Mouse (Mus musculus) spleen, postnatal 14 days (tissue): ENCODE data around the gene Banf2.

Source experiments
- DNase-seq, 2 experiments: peaks; one replicate each; pipeline ENCODE4 v3.0.0; 2021 to 2022; ENCODE audit warnings: low spot score in 2 of 2

Banf2 gene

DNA sequence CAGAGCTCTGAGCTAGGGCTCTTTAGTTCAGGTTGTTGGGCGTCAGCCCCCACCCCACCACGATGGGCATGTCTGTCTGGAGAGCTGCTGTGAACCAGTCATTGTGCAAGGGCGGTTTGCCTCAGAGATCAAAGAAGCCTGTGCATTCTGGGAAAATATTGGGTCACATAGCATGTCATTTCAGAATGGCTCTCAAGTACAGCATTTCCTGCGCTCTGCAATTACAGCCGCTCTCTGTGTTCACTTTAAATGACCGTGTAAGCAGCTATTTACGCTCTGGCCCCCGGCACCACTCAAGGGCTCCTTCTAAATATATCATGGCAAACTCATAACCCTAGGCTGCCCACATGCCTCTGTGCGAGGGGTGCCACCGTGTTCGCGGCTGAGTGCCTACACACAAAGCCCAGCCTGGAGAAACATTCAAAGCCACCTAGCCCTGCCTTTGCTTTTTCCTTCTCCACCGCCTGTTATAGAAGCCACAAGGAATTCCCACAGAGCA, 68.7 kb downstream of the Banf2 start:
- no peak for DNase-seq

DNA sequence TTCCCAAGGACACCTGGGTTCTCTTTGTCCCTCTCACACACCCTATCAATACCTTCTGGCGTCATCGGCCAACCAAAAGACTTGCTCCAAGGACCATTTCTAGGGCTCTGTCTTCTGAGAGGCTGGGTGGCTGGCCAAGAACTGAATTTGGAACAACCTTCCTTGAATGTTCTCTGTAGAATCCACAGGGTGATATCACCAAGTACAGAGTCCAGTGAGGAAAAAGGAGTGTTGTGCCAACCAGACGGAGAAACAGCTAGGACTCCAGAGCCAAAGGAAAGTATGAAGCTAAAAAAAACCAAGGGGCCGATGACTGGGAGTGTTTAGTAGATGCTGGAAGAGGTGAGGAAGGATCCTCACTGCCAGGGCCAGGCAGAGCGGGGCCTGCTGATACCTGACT, 74.5 kb downstream of the Banf2 start:
- DNase-seq = no peak

DNA sequence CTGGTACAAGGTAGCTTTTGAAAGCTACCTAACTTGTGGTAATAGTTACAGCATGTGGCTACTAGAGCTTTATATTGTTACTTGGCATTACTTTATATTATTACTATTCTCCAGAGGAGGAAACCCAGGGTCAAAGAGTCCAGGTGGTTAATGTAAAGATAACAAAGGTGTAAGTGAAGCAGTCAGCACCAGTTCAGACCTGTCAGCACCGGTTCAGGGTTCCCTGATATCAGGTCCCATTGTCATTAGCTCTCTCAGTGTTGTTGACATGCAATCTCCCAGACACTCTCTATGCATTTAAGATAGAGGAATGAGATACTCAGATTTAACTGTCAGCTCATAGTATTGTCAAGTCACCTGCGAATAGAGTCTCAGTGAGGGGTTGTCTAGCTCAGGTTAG, 75.0 kb downstream of the Banf2 start:
- no peak for DNase-seq

DNA sequence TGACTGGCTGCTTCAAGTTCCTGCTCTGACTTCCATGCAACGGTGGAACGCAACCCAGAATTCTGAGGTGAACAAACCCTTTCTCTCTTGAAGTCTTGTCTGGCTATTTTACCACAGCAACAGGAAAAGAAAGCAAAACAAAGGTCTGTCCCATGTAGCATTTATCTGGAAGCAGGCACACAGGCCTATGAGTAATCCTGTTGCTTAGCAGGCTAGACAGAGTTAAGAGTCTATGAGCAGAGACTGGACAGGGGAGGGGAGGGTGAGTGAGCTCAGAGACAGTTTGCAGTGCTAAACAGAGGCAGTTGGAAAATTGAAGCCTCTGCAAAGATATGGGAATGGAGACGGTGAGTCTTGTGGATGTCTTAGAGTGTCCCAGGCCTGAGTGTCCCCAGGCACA, 75.5 kb downstream of the Banf2 start:
- DNase-seq = no peak

DNA sequence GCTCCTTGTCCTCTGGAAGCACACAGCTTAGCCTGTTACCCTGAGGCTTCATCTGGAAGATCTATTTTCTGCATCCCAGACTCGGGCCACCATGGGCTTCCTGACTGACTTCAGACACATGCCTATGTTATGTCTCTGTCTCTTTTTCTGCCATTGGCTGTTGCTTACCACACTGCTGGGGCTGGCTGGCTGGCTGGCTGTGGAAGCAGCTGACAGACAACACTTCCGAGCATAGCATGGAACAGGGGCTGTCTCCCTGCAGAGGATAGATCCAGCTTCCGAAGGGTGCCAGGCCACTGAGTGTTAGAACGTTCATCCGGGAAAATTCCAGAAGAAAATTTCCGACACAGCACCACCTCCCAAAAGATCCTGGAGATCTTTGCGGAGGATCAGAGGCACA, 79.1 kb downstream of the Banf2 start:
- DNase-seq = no peak

DNA sequence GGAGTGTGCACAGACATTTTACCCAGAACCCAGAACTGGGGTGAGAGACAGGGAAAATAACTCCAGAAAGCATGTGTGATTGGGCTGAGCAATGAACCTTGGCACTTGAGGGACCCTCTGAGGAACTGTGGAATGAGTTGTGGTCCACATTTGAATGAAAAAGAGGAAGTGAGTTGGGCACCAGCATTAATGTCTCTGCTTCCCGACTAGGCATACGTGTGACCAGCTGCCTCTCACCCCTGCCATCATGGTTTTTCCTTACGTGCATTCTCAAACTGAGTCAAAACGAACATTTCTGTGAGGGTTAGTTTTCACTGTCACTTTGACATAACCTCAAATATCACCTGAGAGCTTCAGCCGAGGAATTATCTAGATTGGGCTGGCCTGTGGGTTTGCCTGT, 79.8 kb downstream of the Banf2 start:
- DNase-seq = no peak

DNA sequence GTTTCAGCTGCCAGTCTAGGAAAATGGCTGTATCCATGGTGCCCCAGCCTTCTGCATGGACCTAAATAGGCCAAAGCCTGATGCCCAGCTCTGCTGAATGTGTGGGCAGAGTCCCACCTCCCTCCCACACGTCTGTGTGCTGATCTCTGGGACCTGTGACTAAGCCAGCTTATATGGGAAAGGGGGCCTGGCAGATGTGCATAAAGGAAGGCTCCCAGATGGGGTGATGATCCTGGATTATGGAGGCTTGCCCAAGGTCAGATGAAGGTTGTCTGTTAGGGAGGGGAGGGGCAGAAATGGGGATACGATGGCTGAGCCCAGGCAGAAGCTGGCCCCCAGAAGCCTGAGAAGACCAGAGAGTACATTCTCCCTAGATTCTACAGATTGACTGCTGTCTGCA, 85.2 kb downstream of the Banf2 start:
- no peak for DNase-seq

DNA sequence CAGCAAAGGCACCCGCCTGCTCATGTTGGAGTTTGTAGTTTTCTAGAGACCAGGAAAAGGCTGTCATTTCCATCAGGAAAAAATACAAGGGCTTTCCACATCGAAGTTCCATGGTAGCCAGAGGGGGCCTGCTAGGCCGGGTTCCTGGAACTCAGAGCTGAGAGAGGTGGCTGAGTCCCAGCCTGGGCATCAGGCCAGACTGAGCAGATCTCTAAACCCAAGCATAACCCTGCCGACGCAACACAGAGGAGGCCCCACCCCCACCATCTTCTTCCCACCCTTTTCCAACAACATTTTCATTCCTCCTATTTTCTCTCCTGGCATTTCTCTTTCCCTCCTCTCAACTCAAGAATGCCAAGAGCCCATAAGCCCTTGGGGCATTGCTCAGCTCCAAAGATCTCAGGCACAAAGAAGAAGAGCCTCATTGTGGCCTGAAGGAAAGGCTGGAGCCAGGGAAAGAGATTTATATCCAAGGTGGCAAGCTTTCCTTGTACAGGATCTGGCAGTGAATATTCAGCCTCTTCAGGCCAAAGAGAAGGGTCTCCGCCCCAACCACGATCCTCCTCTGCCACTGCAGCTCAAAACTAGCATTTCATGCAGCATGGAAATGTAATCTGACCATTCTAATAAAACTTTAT, 87.4 kb downstream of the Banf2 start:
- DNase-seq = no peak

DNA sequence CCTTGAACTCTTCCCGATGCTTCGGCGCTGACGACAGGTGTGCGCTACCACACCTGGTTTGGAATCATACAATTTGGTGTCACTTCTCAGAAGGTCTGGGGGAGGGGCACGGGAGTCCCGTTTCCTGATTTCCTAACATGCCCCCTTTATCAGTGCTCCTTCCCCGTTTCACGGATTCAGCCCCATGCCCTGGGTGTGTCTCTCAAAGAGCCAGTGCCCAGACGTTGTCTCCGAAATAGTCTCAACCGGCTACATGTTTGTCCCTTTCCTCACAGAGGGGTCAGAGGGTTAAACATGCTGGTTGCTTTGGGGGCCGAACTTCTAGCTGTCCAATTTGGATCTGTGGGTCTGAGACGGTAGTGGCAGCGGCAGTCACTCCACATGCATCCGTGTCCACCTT, 89.2 kb downstream of the Banf2 start:
- DNase-seq = no peak
